Mouse (Mus musculus) bone marrow, adult 2 months (tissue): ENCODE measurements around the gene Kcna6. TPM values are rescaled to one million over a fixed set of nuclear protein-coding genes. Genes with fewer than 3 reads are reported as not detected.
A peak's percentile ranks its signal among the peaks of the same experiment; 100 is the strongest.

Source experiments
- H3K27ac ChIP-seq: fragments of 200-500 bp; 2 replicates; pipeline ENCODE4 v1.5.1; 2012; ENCODE audit warnings: low read depth, mild to moderate bottlenecking, control low read depth, inconsistent platforms, low read length; ENCODE audit not compliant: control insufficient read depth, poor library complexity, insufficient read depth
- H3K4me1 ChIP-seq: fragments of 200-500 bp; 2 replicates; pipeline ENCODE4 v1.6.1; 2011; ENCODE audit warnings: low read length; ENCODE audit not compliant: control insufficient read depth, insufficient read depth
- H3K4me3 ChIP-seq: fragments of 200-500 bp; replicated peaks from 2 replicates; pipeline ENCODE3; 2011; ENCODE audit warnings: mild to moderate bottlenecking, low read depth, low read length, control low read depth; ENCODE audit not compliant: control insufficient read depth
- CTCF ChIP-seq: fragments of 200-500 bp; IDR thresholded peaks from 2 replicates; pipeline ENCODE4 v1.5.1; 2011; ENCODE audit warnings: low read length, control low read depth; ENCODE audit not compliant: control insufficient read depth, insufficient read depth
- POLR2A ChIP-seq: fragments of 200-500 bp; IDR thresholded peaks from 2 replicates; pipeline ENCODE4 v1.6.1; 2011; ENCODE audit warnings: low read depth, mild to moderate bottlenecking, control low read depth, low read length, borderline replicate concordance; ENCODE audit not compliant: control insufficient read depth
- WGBS: fragments of 180-500 bp; shearing (Covaris S2); methylation state at CpG from one replicate; pipeline ENCODE4 v1.1.7; 2018; 5-methylcytosine and 5-hydroxymethylcytosine counted together
- polyA plus RNA-seq: library from polyadenylated mRNA; stranded (reverse); fragments of >200 nt; gene quantifications from 2 replicates; pipeline ENCODE4 v1.2.4, GENCODE M21; 2011; ENCODE audit warnings: low replicate concordance; ENCODE audit not compliant: missing spikeins, insufficient read depth, insufficient read length

Kcna6 gene
- polyA plus RNA-seq, 1 experiment: not detected

- no peak overlapping the region for H3K4me3 ChIP-seq
- H3K27ac ChIP-seq: no peak overlapping the region
- whole genome bisulfite sequencing: 67% methylated on average over 12 of the region's 12 CpGs
- TF ChIP-seq POLR2A (no peak), CTCF (no peak)
- no peaks in the 10 kb centered on the region for H3K4me1 ChIP-seq
Measured at GRCm38 (mm10) chr6:126718423-126719087, 21.9 kb downstream of the Kcna6 start.

- Histone ChIP-seq H3K27ac (no peak overlapping the region), H3K4me1 (no peaks in the 10 kb centered on the region), H3K4me3 (no peak overlapping the region)
- TF ChIP-seq POLR2A (no peak), CTCF (no peak)
- 39% methylated on average over 6 of the region's 6 CpGs for WGBS
Measured at GRCm38 (mm10) chr6:126712531-126712930, 27.9 kb downstream of the Kcna6 start.

GRCm38 (mm10) chr6:126705936-126706335, 34.5 kb downstream of the Kcna6 start:
- H3K4me3 ChIP-seq: no peak overlapping the region
- no peaks in the 10 kb centered on the region; the same call in 1 of the 2 replicates for H3K4me1 ChIP-seq
- TF ChIP-seq POLR2A (no peak), CTCF (no peak)
- 64% methylated on average over 6 of the region's 6 CpGs for WGBS
- H3K27ac ChIP-seq: no peak overlapping the region

- Histone ChIP-seq H3K4me3 (no peak overlapping the region), H3K4me1 (no peaks in the 10 kb centered on the region; the same call in 1 of the 2 replicates), H3K27ac (no peak overlapping the region)
- WGBS: 17% methylated on average over 4 of the region's 4 CpGs
- no peak for TF ChIP-seq POLR2A
- TF ChIP-seq CTCF: 0 out of 2 replicates have a peak, but pooled peaks have one; percentile 17
Measured at GRCm38 (mm10) chr6:126704430-126704829, 36.0 kb downstream of the Kcna6 start.

GRCm38 (mm10) chr6:126702116-126702515, 38.4 kb downstream of the Kcna6 start:
- Histone ChIP-seq H3K4me1 (no peaks in the 10 kb centered on the region; the same call in 1 of the 2 replicates), H3K27ac (no peak overlapping the region), H3K4me3 (peak overlapping the region; percentile 34)
- 1% methylated on average over 12 of the region's 12 CpGs for WGBS
- TF ChIP-seq CTCF (peak; percentile 49), POLR2A (no peak)

- TF ChIP-seq CTCF: no peak
- no peak for TF ChIP-seq POLR2A
Measured at GRCm38 (mm10) chr6:126701196-126701595, 39.3 kb downstream of the Kcna6 start.

GRCm38 (mm10) chr6:126699995-126700394, 40.5 kb downstream of the Kcna6 start:
- Histone ChIP-seq H3K4me1 (no peaks in the 10 kb centered on the region; the same call in 1 of the 2 replicates), H3K4me3 (no peak overlapping the region), H3K27ac (no peak overlapping the region)
- WGBS: 64% methylated on average over 5 of the region's 5 CpGs
- TF ChIP-seq POLR2A (no peak), CTCF (no peak)

More at GRCm38 (mm10) chr6:126701196-126701595, 39.3 kb downstream of the Kcna6 start:
- WGBS: 74% methylated on average over 23 of the region's 23 CpGs
- no peaks in the 10 kb centered on the region; the same call in 1 of the 2 replicates for H3K4me1 ChIP-seq
- H3K4me3 ChIP-seq: no peak overlapping the region
- H3K27ac ChIP-seq: no peak overlapping the region

GRCm38 (mm10) chr6:126687120-126687519, 53.4 kb downstream of the Kcna6 start:
- Histone ChIP-seq H3K27ac (no peak overlapping the region), H3K4me1 (no peaks in the 10 kb centered on the region), H3K4me3 (no peak overlapping the region)
- WGBS: 87% methylated on average over 4 of the region's 4 CpGs
- no peak for TF ChIP-seq POLR2A
- TF ChIP-seq CTCF: no peak
